Mouse (Mus musculus) testis, adult 2 months (tissue): ENCODE measurements around the gene Tssc4.

Experiments used
- CTCF ChIP-seq: fragments of 200-500 bp; IDR thresholded peaks from 2 replicates; pipeline ENCODE4 v1.5.1; 2012; ENCODE audit warnings: low read depth, mild to moderate bottlenecking, inconsistent platforms, low read length, moderate library complexity; ENCODE audit not compliant: control insufficient read depth, insufficient read depth, insufficient replicate concordance
- POLR2A ChIP-seq: fragments of 200-500 bp; IDR thresholded peaks from 2 replicates; pipeline ENCODE4 v1.6.1; 2012; ENCODE audit warnings: low read depth, mild to moderate bottlenecking, inconsistent platforms, low read length, moderate library complexity; ENCODE audit not compliant: control insufficient read depth

DNA sequence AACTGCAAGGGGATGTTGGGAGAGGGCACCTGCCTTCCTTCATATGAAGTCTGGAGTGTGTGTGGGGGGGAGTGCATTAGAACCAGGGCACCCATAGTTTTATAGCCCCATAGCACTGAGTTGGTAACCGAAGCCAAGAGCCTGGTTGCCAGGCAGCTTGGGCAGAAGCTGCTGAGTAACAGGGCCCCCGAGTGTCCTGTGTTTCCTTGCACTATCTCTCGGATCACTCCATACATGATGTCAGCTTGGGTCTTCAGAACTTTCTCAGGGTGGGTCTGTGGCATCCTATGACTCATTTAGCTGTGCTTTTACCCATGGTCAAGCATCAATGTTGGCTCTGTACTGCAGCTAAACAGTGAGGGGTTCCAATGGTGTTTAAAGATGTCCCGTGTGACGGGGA is 12.0 kb upstream of the Tssc4 start:
- TF ChIP-seq CTCF (no peak), POLR2A (no peak)
